Mouse (Mus musculus): Measurements from ENCODE around the gene Ehmt2.

DNA sequence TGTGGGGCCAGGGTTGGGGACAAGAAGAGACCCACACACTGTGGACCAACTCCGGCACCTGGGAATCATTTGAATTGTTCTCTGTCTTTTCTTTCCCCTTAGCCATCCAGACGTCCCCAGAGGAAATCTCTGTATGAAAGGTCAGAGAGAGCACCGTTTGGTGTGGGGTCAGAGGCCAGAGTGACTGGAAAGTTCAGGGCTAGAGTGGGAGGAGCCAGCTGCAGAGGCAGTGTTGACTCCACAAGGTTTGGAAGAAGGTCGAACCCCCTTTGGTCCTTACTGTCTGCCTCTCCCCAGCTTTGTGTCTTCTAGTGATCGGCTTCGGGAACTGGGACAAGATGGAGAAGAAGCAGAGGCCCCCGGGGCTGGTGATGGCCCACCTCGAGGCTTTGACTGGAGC lies 44.8 kb upstream of the Ehmt2 start:
- TF ChIP-seq CTCF (IDR thresholded peaks at IDR 0.05; ENCODE audit: insufficient read depth, low read depth, low read length) (no peak), POLR2A (IDR thresholded peaks at IDR 0.05; ENCODE audit: insufficient read depth, low read depth, low read length) (no peak)
